Mouse (Mus musculus) urinary bladder, postnatal 0 days (tissue): ENCODE measurements around the gene Gorasp1. TPM values are rescaled to one million over a fixed set of nuclear protein-coding genes. Genes with fewer than 3 reads are reported as not detected.

Source experiments
- polyA plus RNA-seq: library from polyadenylated mRNA; unstranded; fragments of >200 nt; fragmentation: Nextera tagmentation; extraction: Ambion mirVana; gene quantifications from 2 replicates; pipeline ENCODE4 v1.2.1, GENCODE M21; 2015

Gene Gorasp1
- polyA plus RNA-seq: 26.1 and 26.5 TPM in 2 replicates

GRCm38 (mm10) chr9:119937005-119937773 lies at the start of gene Gorasp1, which contains the start of gene Ttc21a:
TSS of gene Gorasp1 (minus strand) at chr9:119937565.
TSS of gene Ttc21a (plus strand) at chr9:119937606.

GRCm38 (mm10) chr9:119984536-119985011 lies 47.2 kb upstream of the Gorasp1 start, which contains the start of gene Csrnp1:
TSS of gene Csrnp1 (minus strand) at chr9:119984658.

GRCm38 (mm10) chr9:119894339-119895009 lies 42.9 kb downstream of the Gorasp1 start, which contains the start of gene Wdr48:
TSS of gene Wdr48 (plus strand) at chr9:119894878.

Other genes starting within 250 kb of the Gorasp1 start
- not detected in 2 replicates for gene Scn10a, start 218.2 kb downstream of the Gorasp1 start, polyA plus RNA-seq
- 0.02 TPM in 1 of 2 replicates, not detected in the other for gene Scn11a, start 112.1 kb downstream of the Gorasp1 start, polyA plus RNA-seq
- gene Wdr48, start 42.7 kb downstream of the Gorasp1 start, polyA plus RNA-seq: 23.7 and 25.1 TPM in 2 replicates
- gene Ttc21a, start within 50 bp of the Gorasp1 start, polyA plus RNA-seq: 0.35 and 0.40 TPM in 2 replicates
- 6.3 and 10.0 TPM in 2 replicates for gene Csrnp1, start 47.1 kb upstream of the Gorasp1 start, polyA plus RNA-seq
- gene Xirp1, start 86.0 kb upstream of the Gorasp1 start, polyA plus RNA-seq: 0.04 TPM in 1 of 2 replicates, not detected in the other
- gene Cx3cr1, start 132.3 kb upstream of the Gorasp1 start, polyA plus RNA-seq: 4.8 and 7.2 TPM in 2 replicates
- 0.14 and 0.50 TPM in 2 replicates for gene Ccr8, start 154.5 kb upstream of the Gorasp1 start, polyA plus RNA-seq
- gene Slc25a38, start 172.8 kb upstream of the Gorasp1 start, polyA plus RNA-seq: 13.6 and 14.7 TPM in 2 replicates
- gene Rpsa, start 190.1 kb upstream of the Gorasp1 start, polyA plus RNA-seq: 892 and 1,023 TPM in 2 replicates
- gene Mobp, start 212.1 kb upstream of the Gorasp1 start, polyA plus RNA-seq: 1.0 and 1.2 TPM in 2 replicates